Mouse (Mus musculus): ENCODE measurements around the gene Tmem200b.

The Tmem200b gene

GRCm38 (mm10) chr4:131911521-131911920 is 10.1 kb upstream of the Tmem200b start:
- DNase-seq: no peak

GRCm38 (mm10) chr4:131913526-131913925 is 8.0 kb upstream of the Tmem200b start:
- DNase-seq: peak; percentile 49

GRCm38 (mm10) chr4:131914046-131914643 is 7.4 kb upstream of the Tmem200b start:
- no peak for DNase-seq

- no peak for DNase-seq
Observed at GRCm38 (mm10) chr4:131914891-131915469, 6.6 kb upstream of the Tmem200b start.

GRCm38 (mm10) chr4:131915821-131916328 is 5.7 kb upstream of the Tmem200b start:
- no peak for DNase-seq

GRCm38 (mm10) chr4:131916425-131916824 is 5.1 kb upstream of the Tmem200b start:
- DNase-seq: peak; percentile 90

- no peak for DNase-seq
Observed at GRCm38 (mm10) chr4:131917010-131917555, 4.5 kb upstream of the Tmem200b start.

GRCm38 (mm10) chr4:131918026-131918533 is 3.5 kb upstream of the Tmem200b start:
- no peak for DNase-seq

GRCm38 (mm10) chr4:131918711-131919500 is 2.7 kb upstream of the Tmem200b start:
- DNase-seq: peak; percentile 52

GRCm38 (mm10) chr4:131919506-131920140 is 1.9 kb upstream of the Tmem200b start:
- no peak for DNase-seq

- DNase-seq: peak; percentile 71
Observed at GRCm38 (mm10) chr4:131920141-131920594, 1.4 kb upstream of the Tmem200b start.

GRCm38 (mm10) chr4:131920595-131921351 is 798 bp upstream of the Tmem200b start:
- peak; percentile 81 for DNase-seq

- no peak for DNase-seq
Observed at GRCm38 (mm10) chr4:131922404-131922803, 833 bp downstream of the Tmem200b start.

GRCm38 (mm10) chr4:131924096-131924810 is 2.7 kb downstream of the Tmem200b start:
- peak; percentile 43 for DNase-seq

- DNase-seq: no peak
Observed at GRCm38 (mm10) chr4:131929146-131929545, 7.6 kb downstream of the Tmem200b start.

GRCm38 (mm10) chr4:131939459-131939858 is 17.9 kb downstream of the Tmem200b start:
- no peak for DNase-seq

- no peak for DNase-seq
Observed at GRCm38 (mm10) chr4:131940846-131941245, 19.3 kb downstream of the Tmem200b start.

GRCm38 (mm10) chr4:131947848-131948247 is 26.3 kb downstream of the Tmem200b start:
- no peak for DNase-seq

GRCm38 (mm10) chr4:131949903-131950302 is 28.3 kb downstream of the Tmem200b start:
- DNase-seq: no peak

- no peak for DNase-seq
Observed at GRCm38 (mm10) chr4:131950657-131951056, 29.1 kb downstream of the Tmem200b start.

- DNase-seq: peak; percentile 9
Observed at GRCm38 (mm10) chr4:131957161-131957560, 35.6 kb downstream of the Tmem200b start.

Measured in lung, postnatal 10 days (tissue).